Mouse (Mus musculus): ENCODE measurements around the gene Hist1h1c. TPM values are rescaled to one million over a fixed set of nuclear protein-coding genes. Genes with fewer than 3 reads are reported as not detected.

The Hist1h1c gene
- polyA plus RNA-seq (2015; fragmentation: Nextera tagmentation; extraction: Ambion mirVana): 32.4 and 36.0 TPM in 2 replicates

DNA sequence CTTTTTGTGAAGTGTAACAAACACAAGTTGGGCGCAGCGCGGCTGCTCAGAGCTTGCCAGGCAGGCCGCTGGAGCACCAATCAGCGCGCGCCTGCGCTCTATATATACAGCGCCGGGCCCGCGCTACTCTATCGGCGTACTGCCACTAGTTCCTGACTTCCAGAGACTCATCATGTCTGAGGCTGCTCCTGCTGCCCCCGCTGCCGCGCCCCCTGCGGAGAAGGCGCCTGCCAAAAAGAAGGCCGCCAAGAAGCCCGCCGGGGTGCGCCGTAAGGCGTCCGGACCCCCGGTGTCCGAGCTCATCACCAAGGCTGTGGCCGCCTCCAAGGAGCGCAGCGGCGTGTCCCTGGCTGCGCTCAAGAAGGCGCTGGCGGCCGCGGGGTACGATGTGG lies at the start of gene Hist1h1c:
Hist1h1c (plus strand) TSS at position 132 of the 392 bp plus-strand sequence.
- H3K9me3 ChIP-seq: no peaks in the 10 kb centered on the region
- no peaks in the 10 kb centered on the region for H3K36me3 ChIP-seq
- peak; percentile 93 for ATAC-seq
- peak within 1 kb of the TSS; percentile 59 for H3K4me3 ChIP-seq (replicated peaks)
- H3K4me1 ChIP-seq (replicated peaks): no peaks in the 10 kb centered on the region
- peak within 1 kb of the TSS; percentile 99 for H3K27ac ChIP-seq
- 0% methylated on average over 38 of the region's 38 CpGs for WGBS
- peak within 1 kb of the TSS; percentile 94 for H3K4me2 ChIP-seq (replicated peaks)
- no peaks in the 10 kb centered on the region for H3K27me3 ChIP-seq (replicated peaks)
- peak within 1 kb of the TSS; percentile 91 for H3K9ac ChIP-seq

DNA sequence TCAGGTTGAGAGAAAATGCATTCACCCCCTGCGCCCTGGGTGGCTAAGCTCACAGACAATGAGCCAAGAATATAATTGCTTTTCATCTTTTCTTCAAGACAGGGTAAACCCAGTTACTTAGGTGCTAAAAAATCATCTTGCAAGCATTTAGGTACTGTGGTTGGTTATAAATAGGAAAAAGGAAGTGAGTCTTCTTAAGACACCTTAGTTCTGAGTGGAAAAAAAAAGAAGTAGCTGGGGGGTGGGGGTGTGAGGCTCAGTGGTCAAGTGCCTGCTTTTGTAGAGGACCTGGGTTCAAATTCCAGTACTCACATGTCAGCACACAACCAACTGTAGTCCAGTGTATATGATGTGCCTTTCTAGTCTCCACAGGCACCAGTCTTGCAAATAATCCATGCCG lies 49.7 kb upstream of the Hist1h1c start:
- H3K9ac ChIP-seq: no peak overlapping the region
- no peak overlapping the region for H3K4me2 ChIP-seq (replicated peaks)
- no peaks in the 10 kb centered on the region for H3K9me3 ChIP-seq
- 88% methylated on average over 2 of the region's 2 CpGs for WGBS
- ATAC-seq: no peak
- 0 out of 2 replicates have a peak, but pooled peaks cover 3% of the 10 kb centered on the region for H3K4me1 ChIP-seq (replicated peaks)
- no peaks in the 10 kb centered on the region for H3K27me3 ChIP-seq (replicated peaks)
- H3K4me3 ChIP-seq (replicated peaks): no peak overlapping the region
- H3K36me3 ChIP-seq: no peaks in the 10 kb centered on the region
- no peak overlapping the region for H3K27ac ChIP-seq

DNA sequence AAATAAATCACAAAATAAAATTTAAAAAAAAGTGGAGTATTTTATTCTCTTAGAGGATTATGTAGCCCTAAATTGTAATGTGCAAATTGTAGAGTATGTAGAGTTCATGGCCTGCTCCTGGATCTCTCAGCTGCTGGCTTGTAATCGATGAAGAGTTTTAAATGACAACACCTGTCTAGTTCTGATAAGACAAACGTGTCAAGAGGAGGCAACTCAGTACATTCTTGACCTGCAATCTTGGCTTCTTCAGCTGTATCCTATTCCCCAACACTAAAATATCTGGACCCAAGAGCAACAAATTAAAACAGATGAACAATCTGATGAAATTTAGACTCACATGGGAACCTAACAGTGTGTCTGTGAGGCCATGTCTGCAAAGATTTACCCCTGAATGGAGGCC lies 49.1 kb upstream of the Hist1h1c start:
- Histone ChIP-seq H3K4me1 (replicated peaks) (0 out of 2 replicates have a peak, but pooled peaks cover 3% of the 10 kb centered on the region), H3K27ac (no peak overlapping the region), H3K4me2 (replicated peaks) (no peak overlapping the region), H3K27me3 (replicated peaks) (no peaks in the 10 kb centered on the region), H3K9me3 (no peaks in the 10 kb centered on the region), H3K9ac (no peak overlapping the region), H3K36me3 (no peaks in the 10 kb centered on the region), H3K4me3 (replicated peaks) (no peak overlapping the region)
- no peak for ATAC-seq
- 71% methylated on average over 2 of the region's 2 CpGs for WGBS

DNA sequence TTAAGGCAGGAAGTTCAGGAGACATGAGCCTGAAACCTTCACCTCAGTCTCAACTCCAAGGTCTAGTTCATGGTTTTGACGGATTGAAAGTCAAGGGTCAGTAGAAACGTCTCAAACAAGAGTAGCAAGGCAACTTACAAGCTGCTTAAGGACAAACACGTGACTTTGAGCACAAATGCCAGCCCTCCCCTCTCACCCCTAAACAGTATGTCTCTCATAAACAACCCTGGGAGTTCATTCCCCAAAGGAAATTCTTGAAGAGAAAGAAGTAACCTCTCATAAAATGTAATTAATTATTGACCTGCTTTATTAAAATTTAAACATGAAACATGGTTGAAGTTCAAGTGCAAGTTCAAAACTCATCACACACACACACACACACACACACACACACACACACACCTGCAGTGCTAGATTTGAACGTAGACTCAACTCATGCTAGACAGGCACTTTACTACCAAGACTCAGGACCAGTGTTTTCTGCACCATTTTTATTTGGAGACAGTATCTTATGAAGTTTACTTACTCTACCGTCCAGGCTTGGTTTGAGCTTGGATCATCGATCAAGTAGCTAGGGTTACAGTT lies 44.7 kb upstream of the Hist1h1c start:
- Histone ChIP-seq H3K4me1 (replicated peaks) (0 out of 2 replicates have a peak, but pooled peaks cover 8% of the 10 kb centered on the region), H3K27ac (no peak overlapping the region)
- no peak for ATAC-seq

DNA sequence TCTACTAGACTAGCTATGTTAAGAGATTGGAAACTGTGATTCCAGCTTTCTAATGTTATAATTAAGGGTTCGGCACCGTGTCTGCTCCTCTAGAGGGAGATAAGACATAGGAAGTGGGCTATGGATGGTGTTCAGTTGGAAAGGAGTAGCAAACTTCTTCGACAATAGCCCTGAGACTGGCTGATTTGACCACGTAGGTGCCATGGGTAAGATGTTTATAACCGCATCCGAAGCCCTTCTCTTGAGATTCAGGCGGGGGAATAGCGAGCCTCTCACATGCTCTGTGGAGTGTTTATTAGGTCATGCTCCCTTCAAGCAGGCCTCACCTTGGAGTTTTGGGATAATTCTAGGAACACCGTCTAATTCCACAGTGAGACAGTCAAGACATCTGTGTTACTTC lies 43.7 kb upstream of the Hist1h1c start:
- H3K9ac ChIP-seq: no peak overlapping the region
- WGBS: 93% methylated on average over 9 of the region's 9 CpGs

More for the DNA sequence above, 44.7 kb upstream of the Hist1h1c start:
- Histone ChIP-seq H3K9me3 (no peaks in the 10 kb centered on the region), H3K4me3 (replicated peaks) (no peak overlapping the region), H3K36me3 (no peaks in the 10 kb centered on the region), H3K27me3 (replicated peaks) (no peaks in the 10 kb centered on the region), H3K9ac (no peak overlapping the region), H3K4me2 (replicated peaks) (no peak overlapping the region)
- WGBS: 73% methylated on average over 6 of the region's 6 CpGs

DNA sequence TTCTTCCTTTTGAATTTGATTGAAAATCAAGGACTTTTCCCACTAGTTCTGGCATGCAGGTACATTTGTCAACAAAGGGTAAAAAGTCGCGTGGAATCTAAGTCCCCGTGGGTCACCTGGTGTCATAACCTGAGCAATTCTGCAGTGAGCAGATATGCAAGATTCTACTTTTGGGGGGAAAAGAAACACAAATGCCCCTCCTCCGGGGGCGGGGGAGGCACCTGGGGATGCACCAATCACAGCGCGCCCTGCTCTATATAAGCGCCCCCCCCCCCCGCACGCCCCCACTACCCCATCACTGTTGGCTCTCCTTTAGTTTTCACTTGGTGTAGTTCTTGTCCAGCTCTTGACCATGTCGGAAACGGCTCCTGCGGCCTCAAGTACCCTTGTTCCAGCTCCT lies 43.1 kb upstream of the Hist1h1c start, which contains the start of gene Hist1h1t:
Hist1h1t (plus strand) TSS at position 301 of the 400 bp plus-strand sequence.
- Histone ChIP-seq H3K4me1 (replicated peaks) (0 out of 2 replicates have a peak, but pooled peaks cover 7% of the 10 kb centered on the region), H3K4me2 (replicated peaks) (no peak within 1 kb of the TSS), H3K27me3 (replicated peaks) (no peaks in the 10 kb centered on the region), H3K4me3 (replicated peaks) (no peak within 1 kb of the TSS), H3K9ac (no peak within 1 kb of the TSS), H3K9me3 (no peaks in the 10 kb centered on the region), H3K36me3 (no peaks in the 10 kb centered on the region), H3K27ac (0 out of 2 replicates have a peak within 1 kb of the TSS, but pooled peaks have one; percentile 32)
- WGBS: 55% methylated on average over 10 of the region's 13 CpGs
- no peak for ATAC-seq

More for the DNA sequence above, 43.7 kb upstream of the Hist1h1c start:
- no peak overlapping the region for H3K27ac ChIP-seq
- no peak for ATAC-seq
- H3K9me3 ChIP-seq: no peaks in the 10 kb centered on the region
- H3K27me3 ChIP-seq (replicated peaks): no peaks in the 10 kb centered on the region
- H3K4me3 ChIP-seq (replicated peaks): no peak overlapping the region
- 0 out of 2 replicates have a peak, but pooled peaks cover 8% of the 10 kb centered on the region for H3K4me1 ChIP-seq (replicated peaks)
- no peaks in the 10 kb centered on the region for H3K36me3 ChIP-seq
- H3K4me2 ChIP-seq (replicated peaks): no peak overlapping the region

DNA sequence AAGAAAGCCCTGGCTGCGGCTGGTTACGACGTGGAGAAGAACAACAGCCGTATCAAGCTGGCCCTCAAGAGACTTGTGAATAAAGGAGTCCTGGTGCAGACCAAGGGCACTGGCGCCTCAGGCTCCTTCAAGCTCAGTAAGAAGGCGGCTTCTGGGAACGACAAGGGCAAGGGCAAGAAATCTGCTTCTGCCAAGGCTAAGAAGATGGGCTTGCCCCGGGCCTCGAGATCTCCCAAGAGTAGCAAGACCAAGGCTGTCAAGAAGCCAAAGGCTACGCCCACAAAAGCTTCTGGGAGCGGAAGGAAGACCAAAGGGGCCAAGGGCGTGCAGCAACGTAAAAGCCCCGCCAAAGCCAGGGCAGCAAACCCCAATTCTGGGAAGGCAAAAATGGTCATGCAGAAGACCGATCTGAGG lies 42.5 kb upstream of the Hist1h1c start:
- Histone ChIP-seq H3K4me2 (replicated peaks) (no peak overlapping the region), H3K27ac (0 out of 2 replicates have a peak overlapping the region, but pooled peaks have one; percentile 32), H3K36me3 (no peaks in the 10 kb centered on the region), H3K4me3 (replicated peaks) (no peak overlapping the region), H3K9me3 (no peaks in the 10 kb centered on the region), H3K27me3 (replicated peaks) (no peaks in the 10 kb centered on the region), H3K4me1 (replicated peaks) (peaks cover 9% of the 10 kb centered on the region), H3K9ac (no peak overlapping the region)
- WGBS: 59% methylated on average over 15 of the region's 15 CpGs
- ATAC-seq: no peak

DNA sequence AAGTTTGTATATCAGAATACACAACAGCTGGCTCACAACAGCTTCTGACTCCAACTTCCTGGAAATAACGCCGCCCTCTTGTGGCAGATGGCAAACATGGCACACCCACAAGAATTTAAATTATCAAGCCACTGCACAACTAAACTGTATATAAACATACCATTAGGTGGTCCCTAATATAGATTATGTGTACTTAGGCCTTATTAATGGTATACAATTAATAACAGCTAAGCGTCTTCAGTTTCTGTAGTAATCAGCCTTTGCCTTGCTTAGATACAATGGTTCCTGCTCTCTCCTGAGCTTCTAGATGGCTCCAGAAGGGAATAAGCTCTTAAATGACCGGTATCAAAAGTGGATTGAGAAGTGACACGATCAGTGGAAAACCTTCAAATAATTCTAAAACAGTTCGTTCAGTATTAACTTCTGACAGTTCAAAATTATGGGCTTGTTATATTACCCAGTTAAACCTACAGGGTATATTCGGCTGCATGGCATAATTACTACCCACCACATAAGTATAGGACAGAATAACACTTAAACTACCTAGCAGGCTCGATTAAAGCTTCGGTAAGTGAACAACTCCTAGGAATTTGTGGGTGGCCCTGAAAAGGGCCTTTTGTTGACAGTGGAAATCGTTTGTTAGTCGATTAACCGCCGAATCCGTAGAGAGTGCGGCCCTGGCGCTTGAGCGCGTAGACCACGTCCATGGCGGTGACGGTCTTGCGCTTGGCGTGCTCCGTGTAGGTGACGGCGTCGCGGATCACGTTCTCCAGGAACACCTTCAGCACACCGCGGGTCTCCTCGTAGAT lies 40.9 kb upstream of the Hist1h1c start:
- Histone ChIP-seq H3K4me1 (replicated peaks) (peaks cover 10% of the 10 kb centered on the region), H3K36me3 (no peaks in the 10 kb centered on the region), H3K4me2 (replicated peaks) (peak overlapping the region; percentile 67), H3K4me3 (replicated peaks) (peak overlapping the region; percentile 44), H3K27me3 (replicated peaks) (no peaks in the 10 kb centered on the region), H3K9ac (peak overlapping the region; percentile 60), H3K9me3 (no peaks in the 10 kb centered on the region), H3K27ac (peak overlapping the region; percentile 88)
- WGBS: under 1% methylated on average over 23 of the region's 32 CpGs
- ATAC-seq: peak; percentile 59

DNA sequence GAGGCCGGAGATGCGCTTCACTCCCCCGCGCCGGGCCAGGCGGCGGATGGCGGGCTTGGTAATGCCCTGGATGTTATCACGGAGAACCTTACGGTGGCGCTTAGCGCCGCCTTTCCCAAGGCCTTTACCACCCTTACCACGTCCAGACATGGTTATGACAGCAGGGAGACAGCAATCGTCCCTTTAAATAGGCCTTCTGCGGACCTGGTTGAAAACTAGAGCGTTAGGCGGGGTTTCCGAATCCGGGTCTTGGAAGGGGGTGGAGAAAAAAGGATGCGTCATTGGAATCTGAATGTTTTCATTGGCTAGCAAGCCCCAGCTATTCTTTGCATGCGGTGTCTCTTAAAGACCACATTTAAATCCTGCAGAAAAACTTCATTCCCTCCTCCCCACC lies 40.3 kb upstream of the Hist1h1c start, which contains the start of gene Hist1h4c:
Hist1h4c (minus strand) TSS at position 155 of the 394 bp plus-strand sequence.
- Histone ChIP-seq H3K4me3 (replicated peaks) (peak within 1 kb of the TSS; percentile 44), H3K9ac (peak within 1 kb of the TSS; percentile 60)
- whole genome bisulfite sequencing: 0% methylated on average over 20 of the region's 22 CpGs

DNA sequence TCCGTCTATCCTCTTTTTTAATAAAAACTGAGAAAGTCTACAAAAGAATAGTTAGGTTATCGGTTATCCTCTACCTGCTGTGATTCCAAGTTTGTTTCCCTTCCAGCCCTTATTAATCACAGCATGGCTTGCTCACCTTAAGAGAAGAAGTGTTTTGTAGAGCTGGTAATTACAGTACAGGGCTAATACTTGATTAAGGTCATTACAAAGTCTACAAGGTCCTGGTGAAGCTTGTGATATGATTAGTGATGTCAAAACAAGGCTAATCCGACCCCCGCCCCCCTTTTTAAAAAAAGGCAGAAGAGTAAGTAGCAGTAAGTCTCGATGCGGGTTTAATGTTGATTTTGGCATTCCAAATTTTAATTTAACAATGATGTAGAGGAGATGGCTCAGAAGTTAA lies 39.6 kb upstream of the Hist1h1c start:
- H3K27ac ChIP-seq: peak overlapping the region; percentile 75
- peak overlapping the region; percentile 49 for H3K4me2 ChIP-seq (replicated peaks)
- H3K4me1 ChIP-seq (replicated peaks): peaks cover 10% of the 10 kb centered on the region
- no peaks in the 10 kb centered on the region for H3K9me3 ChIP-seq
- 73% methylated on average over 6 of the region's 6 CpGs for WGBS
- H3K9ac ChIP-seq: no peak overlapping the region
- H3K36me3 ChIP-seq: no peaks in the 10 kb centered on the region
- no peak for ATAC-seq
- H3K27me3 ChIP-seq (replicated peaks): no peaks in the 10 kb centered on the region
- no peak overlapping the region for H3K4me3 ChIP-seq (replicated peaks)

More for the DNA sequence above, 40.3 kb upstream of the Hist1h1c start, which contains the start of gene Hist1h4c:
- peak within 1 kb of the TSS; percentile 88 for H3K27ac ChIP-seq
- H3K9me3 ChIP-seq: no peaks in the 10 kb centered on the region
- H3K4me1 ChIP-seq (replicated peaks): peaks cover 10% of the 10 kb centered on the region
- no peaks in the 10 kb centered on the region for H3K27me3 ChIP-seq (replicated peaks)
- ATAC-seq: peak; percentile 97
- peak within 1 kb of the TSS; percentile 67 for H3K4me2 ChIP-seq (replicated peaks)
- no peaks in the 10 kb centered on the region for H3K36me3 ChIP-seq

DNA sequence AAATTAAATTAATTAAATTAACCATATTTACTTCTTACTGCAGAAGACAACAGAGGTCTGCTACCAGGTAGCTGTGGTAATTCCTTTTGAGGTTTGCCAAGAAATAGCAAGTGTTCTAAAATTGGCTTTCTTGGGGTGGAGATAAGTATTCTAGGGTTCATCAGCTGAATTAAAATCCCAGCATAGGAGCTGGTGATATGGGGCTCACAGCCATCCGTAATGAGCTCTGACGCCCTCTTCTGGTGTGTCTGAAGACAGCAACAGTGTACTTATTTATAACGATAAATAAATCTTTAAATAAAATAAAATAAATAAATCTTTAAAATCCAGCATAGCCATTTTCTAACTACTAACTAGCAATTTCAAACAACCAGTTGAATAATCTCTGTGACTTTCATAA lies 38.8 kb upstream of the Hist1h1c start:
- H3K27ac ChIP-seq: no peak overlapping the region
- no peak for ATAC-seq
- H3K4me2 ChIP-seq (replicated peaks): no peak overlapping the region
- H3K9ac ChIP-seq: no peak overlapping the region
- H3K4me3 ChIP-seq (replicated peaks): no peak overlapping the region
- no peaks in the 10 kb centered on the region for H3K36me3 ChIP-seq
- no peaks in the 10 kb centered on the region for H3K27me3 ChIP-seq (replicated peaks)
- H3K9me3 ChIP-seq: no peaks in the 10 kb centered on the region
- H3K4me1 ChIP-seq (replicated peaks): peaks cover 10% of the 10 kb centered on the region
- 65% methylated on average over 3 of the region's 3 CpGs for WGBS

DNA sequence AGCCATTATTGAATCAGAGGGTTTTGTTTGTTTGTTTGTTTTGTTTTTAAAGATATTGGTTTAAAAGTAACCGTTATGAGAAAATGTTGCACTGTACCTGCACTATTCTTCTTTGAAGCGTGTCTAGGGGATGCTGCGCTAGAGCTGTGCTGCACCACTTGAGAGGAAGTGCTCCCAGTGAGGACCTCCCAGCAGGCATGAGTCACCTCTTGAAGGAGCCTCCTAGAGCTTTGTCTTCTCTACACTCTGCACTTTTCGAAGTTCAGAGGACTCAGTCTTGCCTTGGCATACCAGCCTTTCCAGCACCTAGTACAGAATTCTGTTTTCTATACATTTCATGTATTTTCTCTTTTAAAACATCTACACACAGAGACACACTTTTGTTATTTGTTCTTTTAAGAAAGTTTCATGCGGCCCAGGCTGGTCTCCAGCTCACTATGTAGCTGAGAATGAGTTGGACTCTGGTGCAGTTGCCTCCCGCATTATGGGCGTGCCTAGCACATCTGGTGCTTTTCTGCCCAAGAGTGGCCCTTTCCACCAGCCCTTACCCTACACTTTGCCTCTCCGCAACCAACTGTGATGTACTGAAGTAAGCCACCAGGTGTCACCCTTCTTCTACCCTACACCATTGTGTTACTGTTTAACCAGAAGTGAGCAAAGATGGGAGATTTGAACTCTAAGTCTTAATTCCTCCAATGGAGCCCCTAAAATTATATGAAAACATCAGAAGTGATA lies 37.7 kb upstream of the Hist1h1c start:
- H3K9ac ChIP-seq: peak overlapping the region; percentile 20; the same call in 1 of the 2 replicates
- H3K4me2 ChIP-seq (replicated peaks): no peak overlapping the region
- no peaks in the 10 kb centered on the region for H3K36me3 ChIP-seq
- H3K4me3 ChIP-seq (replicated peaks): no peak overlapping the region
- no peaks in the 10 kb centered on the region for H3K9me3 ChIP-seq
- no peaks in the 10 kb centered on the region for H3K27me3 ChIP-seq (replicated peaks)
- peaks cover 8% of the 10 kb centered on the region for H3K4me1 ChIP-seq (replicated peaks)
- ATAC-seq: peak; percentile 67
- WGBS: 25% methylated on average over 8 of the region's 8 CpGs
- H3K27ac ChIP-seq: no peak overlapping the region
